Mouse (Mus musculus) urinary bladder, postnatal 36 days (tissue): ENCODE measurements around the gene Pkp2.
A peak's percentile ranks its signal among the peaks of the same experiment; 100 is the strongest.
"Not testable (repeated sequence)": the region's sequence is repeated elsewhere in the genome, so short reads cannot be mapped to it uniquely, and the experiment has no call there.

Source experiments
- DNase-seq, 2 experiments: peaks; one replicate each; pipeline ENCODE4 v3.0.0; 2022; ENCODE audit warnings: low spot score in 2 of 2, mixed read lengths in 1 of 2

Pkp2 gene

GRCm38 (mm10) chr16:16213079-16213760, at the start of gene Pkp2:
TSS of gene Pkp2 (plus strand) at chr16:16213318.
- peak; percentile 16 to 61 for DNase-seq

GRCm38 (mm10) chr16:16197374-16197773, 15.7 kb upstream of the Pkp2 start:
- no peak for DNase-seq

- DNase-seq, result peak in 1 of 2 experiments; percentile 22
These were observed 11.1 kb upstream of the Pkp2 start for GRCm38 (mm10) chr16:16201991-16202390.

GRCm38 (mm10) chr16:16204648-16205047, 8.5 kb upstream of the Pkp2 start:
- no peak for DNase-seq

GRCm38 (mm10) chr16:16212723-16213078, 417 bp upstream of the Pkp2 start:
- no peak for DNase-seq

- DNase-seq, result no peak
These were observed 715 bp downstream of the Pkp2 start for GRCm38 (mm10) chr16:16213761-16214305.

GRCm38 (mm10) chr16:16215645-16216387, 2.7 kb downstream of the Pkp2 start:
- DNase-seq, result no peak

- no peak for DNase-seq
These were observed 3.8 kb downstream of the Pkp2 start for GRCm38 (mm10) chr16:16216934-16217333.

GRCm38 (mm10) chr16:16219835-16220234, 6.7 kb downstream of the Pkp2 start:
- DNase-seq, result no peak

GRCm38 (mm10) chr16:16222651-16223050, 9.5 kb downstream of the Pkp2 start:
- no peak for DNase-seq

GRCm38 (mm10) chr16:16224506-16224924, 11.4 kb downstream of the Pkp2 start:
- DNase-seq, result peak in 1 of 2 experiments; percentile 29

GRCm38 (mm10) chr16:16225828-16226227, 12.7 kb downstream of the Pkp2 start:
- DNase-seq, result no peak

- no peak for DNase-seq
These were observed 17.3 kb downstream of the Pkp2 start for GRCm38 (mm10) chr16:16230439-16230838.

GRCm38 (mm10) chr16:16233919-16234318, 20.8 kb downstream of the Pkp2 start:
- no peak for DNase-seq

- DNase-seq, result not testable (repeated sequence)
These were observed 23.6 kb downstream of the Pkp2 start for GRCm38 (mm10) chr16:16236681-16237080.

GRCm38 (mm10) chr16:16238356-16238755, 25.2 kb downstream of the Pkp2 start:
- DNase-seq, result no peak

- DNase-seq, result no peak
These were observed 31.6 kb downstream of the Pkp2 start for GRCm38 (mm10) chr16:16244711-16245110.

- DNase-seq, result no peak
These were observed 37.4 kb downstream of the Pkp2 start for GRCm38 (mm10) chr16:16250470-16250869.

GRCm38 (mm10) chr16:16253326-16254074, 40.4 kb downstream of the Pkp2 start:
- no peak for DNase-seq

GRCm38 (mm10) chr16:16255217-16255616, 42.1 kb downstream of the Pkp2 start:
- no peak for DNase-seq

GRCm38 (mm10) chr16:16255874-16256273, 42.8 kb downstream of the Pkp2 start:
- no peak for DNase-seq

GRCm38 (mm10) chr16:16256672-16257071, 43.6 kb downstream of the Pkp2 start:
- DNase-seq, result no peak
